Mouse (Mus musculus) thymus, postnatal 4 days (tissue): ENCODE data around the gene Gm49380.
"Not testable (repeated sequence)": the region's sequence is repeated elsewhere in the genome, so short reads cannot be mapped to it uniquely, and the experiment has no call there.

Experiments used
- DNase-seq: peaks from one replicate; pipeline ENCODE4 v3.0.0; 2021

The Gm49380 gene

DNA sequence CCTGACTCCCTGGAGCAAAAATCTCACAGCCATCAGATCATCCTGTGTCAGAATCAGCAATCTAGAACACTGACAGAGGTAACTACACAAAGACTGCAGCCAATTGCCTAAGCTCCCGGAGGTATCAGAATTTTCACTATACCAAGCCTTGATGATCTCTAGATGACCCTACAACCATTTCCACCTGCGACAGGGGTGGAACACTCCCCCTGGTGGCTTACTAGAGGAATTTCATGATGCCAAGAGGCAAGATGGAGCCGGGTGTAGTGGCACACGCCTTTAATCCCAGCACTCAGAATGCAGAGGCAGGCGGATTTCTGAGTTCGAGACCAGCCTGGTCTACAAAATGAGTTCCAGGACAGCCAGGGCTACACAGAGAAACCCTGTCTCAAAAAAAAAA is 11.0 kb upstream of the Gm49380 start:
- DNase-seq: no peak

DNA sequence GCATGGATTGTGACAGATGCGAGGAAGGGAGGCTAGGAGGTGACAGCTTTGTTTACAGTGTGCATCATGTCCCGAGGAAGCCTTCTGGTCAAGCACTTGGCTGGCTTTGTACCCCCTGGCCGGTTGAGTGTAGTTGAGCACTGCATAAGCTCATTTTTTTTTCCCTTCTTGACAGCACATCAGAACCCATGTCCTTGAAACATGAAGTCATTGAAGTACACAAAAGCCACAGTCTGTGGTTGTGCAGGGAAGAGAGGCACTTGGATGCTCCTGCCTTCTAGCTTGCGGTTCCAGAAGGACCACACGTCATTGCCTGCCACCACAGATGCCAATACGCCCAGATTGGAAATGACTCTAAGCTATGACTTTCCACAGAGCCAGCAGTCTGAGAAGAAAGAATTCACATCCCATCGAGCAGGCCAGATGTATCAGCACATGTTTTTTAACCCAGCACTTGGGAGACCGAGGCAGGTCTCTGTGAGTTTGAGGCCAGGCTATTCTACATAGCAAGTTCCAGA is 6.7 kb upstream of the Gm49380 start:
- no peak for DNase-seq

DNA sequence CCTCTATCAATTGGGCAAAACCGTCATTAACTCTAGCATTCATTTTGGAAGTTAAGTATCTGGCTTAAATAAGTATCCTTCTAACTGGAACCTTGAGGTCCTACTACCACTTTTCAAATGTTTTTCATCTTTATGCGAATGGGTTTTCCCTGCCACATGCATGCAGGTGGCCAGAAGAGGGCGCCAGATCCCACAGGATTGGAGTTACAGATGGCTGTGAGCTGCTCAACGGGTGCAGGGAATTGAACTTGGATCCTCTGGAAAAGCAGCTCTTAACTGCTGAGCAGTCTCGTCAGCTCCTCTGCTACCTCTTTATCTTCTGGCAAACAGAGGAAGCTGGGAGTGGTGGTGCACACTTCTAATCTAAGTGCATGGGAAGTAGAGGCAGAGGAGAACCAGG is 5.7 kb upstream of the Gm49380 start:
- DNase-seq: peak; percentile 87

DNA sequence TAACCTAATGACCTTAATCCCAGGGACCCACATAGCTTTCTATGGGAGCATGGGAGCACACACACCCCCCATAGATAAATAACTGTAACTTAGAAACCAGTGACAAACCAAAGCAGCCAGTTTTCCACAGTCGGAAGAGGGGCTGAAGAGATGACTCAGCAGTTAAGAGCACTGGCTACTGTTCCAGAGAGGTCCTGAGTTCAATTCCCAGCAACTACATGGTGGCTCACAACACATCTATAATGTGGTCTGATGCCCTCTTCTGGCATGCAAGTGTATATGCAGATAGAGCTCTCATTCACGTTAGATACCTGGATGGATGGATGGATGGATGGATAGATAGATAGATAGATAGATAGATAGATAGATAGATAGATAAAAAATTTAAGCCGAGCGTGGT is 2.9 kb upstream of the Gm49380 start:
- no peak for DNase-seq

DNA sequence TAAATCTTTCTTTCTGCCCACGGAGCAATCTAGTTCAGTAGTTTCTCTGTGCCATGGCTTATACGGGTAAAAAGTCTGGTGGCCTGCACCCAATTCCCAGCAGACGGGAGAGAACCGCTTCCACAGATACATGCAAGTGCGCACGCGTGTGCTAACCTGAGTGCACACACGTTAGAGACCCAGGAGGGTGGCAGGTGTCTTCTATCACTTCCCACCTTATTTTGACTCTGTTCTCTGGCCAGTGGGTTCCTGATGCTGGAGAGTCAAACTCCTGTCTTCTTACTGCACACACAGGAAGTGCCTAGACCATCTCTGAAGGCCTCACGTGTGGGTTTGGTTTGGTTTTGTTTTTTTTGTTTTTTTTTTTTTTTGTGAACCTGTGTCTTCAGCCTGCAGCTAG is 2.3 kb upstream of the Gm49380 start:
- no peak for DNase-seq

DNA sequence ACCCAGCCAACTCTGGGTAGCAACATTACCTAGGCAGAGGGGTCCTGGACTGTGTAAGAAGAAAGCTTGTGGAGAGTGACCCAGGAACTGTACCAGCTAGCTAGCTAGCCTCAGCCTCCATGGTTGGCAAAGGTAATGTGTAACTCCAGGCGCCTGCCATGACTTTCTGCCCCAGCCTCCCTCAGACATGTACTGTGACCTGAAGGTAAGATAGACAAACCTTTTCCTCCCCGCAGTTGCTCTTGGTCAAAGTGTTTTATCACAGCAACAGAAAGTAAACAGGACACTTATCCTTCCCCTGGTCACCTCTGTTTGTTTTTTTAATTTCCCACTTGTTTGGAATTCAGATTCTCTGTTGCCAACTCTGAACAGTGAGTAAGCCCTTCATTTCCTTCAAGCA is 1.2 kb upstream of the Gm49380 start:
- DNase-seq: no peak

DNA sequence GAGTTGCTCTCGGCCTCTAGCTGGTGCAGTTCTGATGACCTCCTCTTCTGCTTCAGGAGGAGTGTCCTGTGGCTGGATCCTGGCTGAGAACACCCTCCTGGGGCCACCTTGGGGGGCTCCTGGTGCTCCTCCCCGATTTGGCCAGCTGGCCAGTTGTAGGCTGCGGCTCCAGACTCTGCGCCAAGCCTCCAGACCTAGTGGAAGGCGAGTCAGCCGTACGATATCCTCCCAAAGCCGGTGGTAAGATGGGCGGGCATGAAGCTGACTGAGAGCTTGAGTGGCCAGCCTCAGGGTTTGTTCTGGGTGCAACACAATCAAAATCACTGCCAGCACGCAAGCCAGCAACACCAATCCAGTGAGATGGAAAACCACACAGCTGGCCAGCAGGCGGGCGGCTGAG is 1.4 kb downstream of the Gm49380 start:
- DNase-seq: not testable (repeated sequence)

DNA sequence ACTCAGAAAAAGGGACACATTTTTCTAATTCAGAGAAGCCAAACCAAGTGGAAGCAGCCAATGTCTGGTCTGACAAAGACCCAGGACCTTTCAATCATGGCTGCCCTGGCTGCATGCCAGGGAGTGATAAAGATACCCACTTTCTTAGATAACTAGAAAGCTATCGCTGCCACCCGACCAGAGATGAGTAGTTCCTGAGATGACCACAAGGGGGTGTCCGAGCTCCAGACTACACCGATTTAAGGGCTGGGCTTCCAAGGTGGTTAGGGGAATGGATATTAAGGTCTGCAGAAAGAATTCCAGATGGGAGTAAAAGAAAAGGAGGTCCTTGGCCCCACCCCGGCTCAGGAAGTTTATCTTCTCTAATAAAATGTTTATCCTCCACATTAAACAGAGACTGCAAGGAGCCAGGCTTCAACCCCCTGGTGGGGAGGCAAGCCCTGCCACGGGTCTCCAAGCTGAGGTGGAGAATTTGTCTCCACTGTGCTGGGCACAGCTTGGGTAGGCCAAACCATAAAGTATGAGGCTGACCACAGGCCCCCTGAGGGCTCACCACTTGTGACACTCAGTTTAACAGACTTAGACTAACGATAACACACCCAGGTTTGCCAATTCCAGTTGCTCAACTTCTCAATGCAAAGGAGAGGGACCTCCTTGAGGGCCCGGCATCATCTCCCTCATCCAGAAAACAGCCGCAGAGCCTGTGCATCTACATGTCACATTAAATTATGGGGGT is 3.8 kb downstream of the Gm49380 start:
- DNase-seq: peak; percentile 88

DNA sequence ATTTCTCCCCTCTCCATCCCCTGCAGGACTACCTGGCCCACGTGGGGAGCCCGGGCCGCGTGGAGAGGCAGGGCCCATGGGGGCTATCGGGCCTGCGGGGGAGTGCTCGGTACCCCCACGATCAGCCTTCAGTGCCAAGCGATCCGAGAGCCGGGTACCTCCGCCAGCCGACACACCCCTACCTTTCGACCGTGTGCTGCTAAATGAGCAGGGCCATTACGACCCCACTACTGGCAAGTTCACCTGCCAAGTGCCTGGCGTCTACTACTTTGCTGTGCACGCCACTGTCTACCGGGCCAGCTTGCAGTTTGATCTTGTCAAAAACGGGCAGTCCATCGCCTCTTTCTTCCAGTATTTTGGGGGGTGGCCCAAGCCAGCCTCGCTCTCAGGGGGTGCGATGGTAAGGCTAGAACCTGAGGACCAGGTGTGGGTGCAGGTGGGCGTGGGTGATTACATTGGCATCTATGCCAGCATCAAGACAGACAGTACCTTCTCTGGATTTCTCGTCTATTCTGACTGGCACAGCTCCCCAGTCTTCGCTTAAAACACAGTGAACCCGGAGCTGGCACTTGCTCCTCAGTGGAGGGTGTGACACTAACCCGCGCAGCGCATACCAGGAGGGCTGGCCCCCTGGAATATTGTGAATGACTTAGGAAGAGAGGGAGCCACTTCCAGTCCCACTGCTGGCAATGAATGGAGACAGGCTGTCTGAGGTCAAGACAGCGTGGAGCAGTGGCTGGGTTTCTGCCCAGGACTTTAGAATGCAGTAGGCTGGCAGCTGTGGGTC is 4.8 kb downstream of the Gm49380 start:
- DNase-seq: no peak

DNA sequence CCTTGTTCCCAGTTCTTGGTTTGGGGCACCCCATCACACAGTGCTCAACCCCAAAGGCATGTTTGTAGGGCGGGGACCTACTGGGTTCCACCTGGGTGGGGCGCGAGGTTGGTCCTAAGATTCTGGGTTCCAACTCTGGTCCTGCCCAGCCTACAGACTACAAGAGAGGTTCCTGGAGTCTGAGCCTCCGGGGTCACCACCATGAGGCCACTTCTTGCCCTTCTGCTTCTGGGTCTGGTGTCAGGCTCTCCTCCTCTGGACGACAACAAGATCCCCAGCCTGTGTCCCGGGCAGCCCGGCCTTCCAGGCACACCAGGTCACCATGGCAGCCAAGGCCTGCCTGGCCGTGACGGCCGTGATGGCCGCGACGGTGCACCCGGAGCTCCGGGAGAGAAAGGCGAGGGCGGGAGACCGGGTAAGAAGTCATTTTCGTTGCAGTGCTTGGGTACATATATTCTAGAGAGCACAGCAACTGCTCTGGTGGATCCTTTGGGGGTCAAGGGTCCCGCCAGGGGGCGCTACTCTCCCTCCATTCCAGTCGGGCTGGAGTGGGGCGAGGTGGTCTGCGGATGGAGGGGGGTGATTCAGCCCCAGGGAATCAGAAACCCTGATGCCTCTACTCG is 5.6 kb downstream of the Gm49380 start:
- DNase-seq: peak; percentile 64

DNA sequence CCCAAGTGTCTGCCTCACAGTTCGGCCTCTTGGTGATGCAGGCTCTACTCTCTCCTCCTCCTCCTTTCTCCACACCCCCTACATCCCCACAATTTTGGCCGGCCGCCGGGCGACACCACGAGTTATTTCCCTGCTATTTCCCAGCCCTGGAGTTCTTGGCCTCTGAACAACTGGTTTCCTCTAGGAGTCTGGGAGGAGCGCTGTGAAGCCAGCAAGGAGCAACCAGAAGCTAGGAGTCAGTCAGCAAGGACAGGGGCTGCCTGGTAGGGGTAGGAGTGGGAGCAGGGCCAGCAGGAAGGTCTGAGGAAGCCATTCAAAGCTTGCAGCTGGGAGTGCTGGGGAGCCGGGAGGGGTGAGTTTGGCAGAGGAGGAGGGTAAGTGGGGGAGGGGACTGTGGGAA is 6.2 kb downstream of the Gm49380 start, which contains the start of gene C1qtnf5:
Gene C1qtnf5 (plus strand): TSS at position 136 of the 400 bp plus-strand sequence.
- no peak for DNase-seq

DNA sequence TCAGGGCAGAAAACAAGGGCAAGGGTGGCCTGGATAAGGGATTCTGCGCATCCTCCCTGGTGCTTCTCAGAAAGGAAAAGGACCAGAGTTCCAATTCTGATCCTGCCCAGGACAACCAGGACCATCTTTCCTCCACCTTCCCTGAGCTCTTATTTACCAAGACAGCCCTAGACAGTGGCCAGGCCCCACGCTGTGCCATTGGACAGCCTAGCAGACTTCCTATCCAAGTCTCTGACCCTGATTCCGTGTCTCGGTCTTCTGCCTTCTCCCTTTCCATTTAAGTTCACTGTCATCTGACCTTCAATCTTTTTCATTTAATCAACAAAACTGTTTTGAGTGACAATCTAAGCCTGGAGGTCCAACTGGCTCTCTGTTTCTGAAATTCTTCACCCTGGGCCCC is 6.7 kb downstream of the Gm49380 start:
- DNase-seq: no peak

DNA sequence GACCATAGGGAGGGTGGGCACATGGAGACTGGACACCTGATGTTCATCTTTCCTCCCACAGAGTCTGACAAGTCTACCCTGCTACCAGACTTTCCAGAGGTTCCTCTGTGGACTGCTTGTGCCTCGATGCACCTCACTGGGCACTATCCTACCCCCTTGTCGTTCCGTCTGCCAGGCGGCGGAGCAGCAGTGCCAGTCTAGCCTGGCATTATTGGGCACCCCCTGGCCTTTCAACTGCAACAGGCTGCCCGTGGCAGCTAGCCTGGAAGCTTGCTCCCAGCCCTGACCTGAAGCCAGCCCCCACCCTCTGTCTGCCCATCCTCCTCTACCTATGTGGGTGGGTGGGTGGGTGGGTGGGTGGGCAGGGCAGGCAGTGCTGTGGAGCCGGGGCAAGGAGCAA is 7.1 kb downstream of the Gm49380 start:
- no peak for DNase-seq

DNA sequence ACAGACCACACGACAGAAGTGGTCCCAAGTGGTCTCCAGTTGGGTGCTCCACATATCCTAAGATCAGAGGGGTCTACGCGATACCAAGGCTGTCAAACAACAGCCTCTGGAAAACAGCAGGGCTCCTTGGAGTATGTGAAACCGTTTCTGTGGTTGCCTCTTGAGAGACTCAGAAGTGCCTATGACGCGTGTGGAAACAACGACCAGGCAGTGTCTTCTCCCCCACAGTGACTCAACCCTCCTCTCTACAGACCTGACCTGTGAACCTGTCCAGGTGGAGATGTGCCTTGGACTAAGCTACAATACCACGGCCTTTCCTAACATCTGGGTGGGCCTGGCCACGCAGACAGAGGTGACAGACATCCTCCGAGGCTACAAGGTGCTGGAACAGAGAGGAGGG is 7.5 kb downstream of the Gm49380 start:
- DNase-seq: no peak

DNA sequence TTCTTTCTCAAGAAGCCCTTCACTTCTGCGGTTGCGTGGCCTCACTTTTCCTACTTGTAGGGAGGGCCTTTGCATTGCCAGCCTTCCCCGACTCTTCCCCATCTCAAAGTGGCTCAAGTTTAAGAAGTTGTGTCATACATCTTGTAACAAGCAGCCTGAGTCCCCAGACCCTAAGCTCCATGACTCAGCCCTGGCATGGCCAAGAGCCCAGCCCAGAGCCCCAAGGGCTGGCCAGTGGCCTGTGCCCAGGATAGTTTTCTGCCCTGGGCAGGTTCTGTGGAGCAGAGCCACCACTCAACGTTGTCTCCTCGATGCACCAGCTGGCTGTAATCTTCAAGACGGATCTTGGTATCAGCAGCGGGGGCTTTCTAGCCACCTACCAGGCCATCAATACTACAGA is 8.4 kb downstream of the Gm49380 start:
- no peak for DNase-seq

DNA sequence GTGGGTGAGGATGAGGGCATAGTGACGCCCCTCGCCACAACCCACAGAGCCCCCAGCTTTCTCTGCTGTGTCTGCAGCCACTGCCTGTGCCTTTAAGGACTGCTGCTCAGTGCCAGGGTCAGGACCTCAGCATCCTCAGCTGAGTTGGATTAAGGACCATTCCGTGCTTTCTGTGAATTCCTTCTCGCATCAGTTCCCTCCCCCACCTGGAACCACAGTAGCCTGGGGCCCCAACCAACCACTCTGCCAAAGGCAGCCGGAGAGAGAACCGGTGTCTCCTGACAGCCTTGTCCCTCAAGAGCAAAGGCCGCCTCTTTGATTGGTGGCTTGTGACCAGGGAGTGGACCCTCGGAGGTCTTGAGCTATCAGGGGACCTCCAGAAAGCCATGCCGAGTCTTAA is 11.8 kb downstream of the Gm49380 start, which contains the start of gene Mfrp:
Gene Mfrp (plus strand): TSS at position 240 of the 400 bp plus-strand sequence.
- no peak for DNase-seq

DNA sequence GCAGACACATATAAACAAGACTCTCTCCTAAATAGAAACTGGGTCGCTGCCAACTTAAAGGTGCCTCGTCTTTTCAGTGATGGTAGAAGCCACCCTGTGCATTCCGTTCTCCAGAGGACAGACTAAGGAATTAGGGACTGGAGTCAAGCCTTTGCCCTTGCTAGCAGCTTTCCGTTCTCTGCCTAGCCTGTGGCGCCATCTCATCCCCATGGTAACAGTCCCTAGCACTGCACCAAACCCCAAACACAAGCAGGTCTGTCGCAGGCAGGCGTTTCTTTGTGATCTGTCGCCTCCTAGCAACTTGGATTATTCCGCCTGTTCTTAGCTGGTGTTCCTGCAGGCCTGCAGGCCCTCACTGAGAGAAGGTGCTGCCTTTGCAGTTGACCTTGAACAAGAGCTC is 16.8 kb downstream of the Gm49380 start:
- DNase-seq: no peak

DNA sequence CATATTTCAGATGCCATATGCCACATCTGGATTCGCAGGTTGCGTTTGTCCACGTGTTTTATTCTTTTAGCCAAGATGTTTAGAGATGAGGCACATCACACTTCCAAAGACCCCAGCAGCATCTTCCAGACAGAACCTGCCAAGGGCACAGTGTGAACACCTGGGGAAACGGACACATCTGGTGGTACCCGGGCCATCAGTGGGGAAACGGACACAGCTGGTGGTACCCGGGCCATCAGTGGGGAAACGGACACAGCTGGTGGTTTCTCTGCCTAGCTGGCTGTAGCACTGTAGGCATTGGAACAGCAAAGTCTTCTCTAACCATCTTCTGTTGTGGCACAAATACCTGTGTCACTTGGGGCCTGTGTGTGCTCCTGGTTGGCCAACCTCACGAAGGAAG is 17.5 kb downstream of the Gm49380 start:
- no peak for DNase-seq

DNA sequence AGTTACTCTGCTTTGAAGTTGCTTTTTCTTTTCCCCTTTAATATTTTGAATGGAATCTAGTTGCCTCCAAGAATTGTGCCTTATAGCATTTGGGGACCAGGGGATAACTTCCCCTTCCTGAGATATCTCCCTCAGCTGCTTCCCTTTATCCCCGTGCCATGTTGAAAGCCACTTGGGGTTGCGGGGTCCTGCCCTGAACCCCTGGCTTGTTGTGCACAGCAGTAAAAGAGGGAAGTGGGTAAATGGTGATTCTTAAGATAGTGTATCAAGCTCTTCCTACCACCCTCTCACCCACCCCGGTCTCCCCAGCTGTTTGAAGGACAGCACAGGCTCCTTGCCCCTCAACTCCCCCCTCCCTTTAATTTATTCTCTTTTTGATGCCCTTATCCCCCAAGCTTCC is 18.6 kb downstream of the Gm49380 start:
- DNase-seq: no peak

DNA sequence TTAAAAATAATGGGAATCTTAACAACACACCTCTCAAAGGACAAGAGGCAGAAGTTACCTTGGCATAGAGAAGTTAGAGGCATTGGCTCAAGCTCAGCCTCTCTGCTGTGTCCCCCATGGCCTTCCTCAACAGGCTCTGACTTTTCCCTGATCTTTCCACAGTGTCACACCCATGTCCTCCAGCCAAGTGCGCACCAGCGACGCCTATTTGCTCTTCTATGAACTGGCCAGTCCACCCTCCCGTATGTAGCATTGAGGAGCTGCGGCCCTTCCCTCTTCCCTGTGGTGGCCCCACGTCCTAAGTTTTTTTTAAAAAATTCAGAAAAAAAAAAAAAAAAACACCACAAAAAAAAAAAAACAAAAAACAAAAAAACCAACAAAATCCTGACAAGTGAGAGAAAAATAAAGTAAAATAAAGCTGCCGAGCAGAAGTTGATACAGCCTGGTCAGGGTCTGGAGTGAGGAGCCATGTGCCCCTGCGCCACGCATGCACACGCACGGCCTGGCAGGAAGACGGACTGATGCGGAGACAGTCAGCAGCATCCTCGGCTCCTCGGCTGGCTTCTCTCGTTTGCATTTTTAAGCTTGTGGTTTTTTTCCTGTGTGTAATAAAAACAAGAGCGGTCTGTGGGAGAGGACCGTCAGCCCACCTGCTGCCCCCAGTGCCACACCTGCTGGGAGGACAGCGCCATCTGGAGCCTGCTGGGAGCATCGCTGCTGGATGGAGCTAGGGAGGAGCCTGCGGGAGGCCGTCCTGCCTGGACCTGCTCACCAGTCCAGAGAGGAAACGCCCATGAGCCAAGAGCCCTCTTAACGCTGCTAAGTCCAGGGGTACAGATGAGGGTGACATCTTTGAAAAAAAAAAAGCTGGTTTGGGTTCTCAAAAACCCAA is 19.4 kb downstream of the Gm49380 start:
- peak; percentile 94 for DNase-seq

DNA sequence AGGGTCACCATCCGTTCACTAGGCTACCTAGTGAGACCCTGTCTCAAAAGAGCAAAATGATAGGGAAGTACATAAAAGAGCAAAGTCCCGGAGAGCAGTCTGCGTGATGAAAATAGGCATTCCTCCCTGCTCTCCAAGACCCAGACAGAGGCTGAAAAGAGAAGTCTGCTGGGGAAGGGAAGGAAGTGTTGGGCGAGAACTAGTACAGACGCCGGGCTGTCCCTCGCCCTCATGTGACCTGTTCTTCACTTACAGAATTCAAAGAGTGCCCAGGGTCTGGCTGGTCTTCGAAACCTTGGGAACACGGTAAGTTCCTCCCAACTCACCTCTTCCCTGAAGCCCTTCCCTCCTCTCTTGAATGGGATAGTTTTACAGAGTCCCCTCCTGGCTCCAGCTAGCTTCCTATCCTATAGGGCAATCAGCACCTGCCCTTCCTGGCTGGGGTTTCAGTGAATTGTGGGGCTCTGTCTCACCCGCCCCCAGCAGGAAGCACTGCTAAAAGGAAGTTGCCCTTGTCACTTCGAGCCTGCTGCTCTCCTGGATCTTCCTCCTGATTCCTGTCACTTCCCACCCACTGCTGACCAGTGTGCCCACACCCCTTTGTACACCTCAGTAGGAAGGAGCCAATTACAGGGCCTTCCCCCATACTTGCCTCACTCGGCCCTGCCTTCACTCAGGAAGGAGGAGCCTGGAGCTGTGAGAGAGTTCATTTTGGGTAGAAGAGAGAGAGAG is 24.3 kb downstream of the Gm49380 start:
- peak; percentile 59 for DNase-seq
